Mouse (Mus musculus): ENCODE results near the gene Skap1.

DNA sequence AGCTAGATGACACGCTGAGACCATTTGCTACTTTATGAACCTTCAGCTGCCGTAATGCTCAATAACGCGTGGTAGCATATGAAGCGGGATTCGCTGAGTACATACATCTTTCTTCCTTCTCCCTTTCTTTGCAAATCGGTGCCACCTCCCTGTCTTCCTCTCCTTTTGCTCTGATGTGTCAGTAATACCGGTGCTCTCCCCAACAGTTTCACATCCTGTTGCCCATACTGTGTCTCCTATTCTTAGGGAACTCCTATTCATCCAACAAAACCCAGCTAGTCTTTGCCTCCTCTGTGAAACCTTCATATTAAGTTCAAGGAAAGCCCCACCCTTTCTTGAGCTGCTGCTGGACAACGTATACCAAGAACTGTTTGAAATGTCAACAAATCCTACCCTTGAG is 187.5 kb downstream of the Skap1 start:
- no peak for TF ChIP-seq CTCF (IDR thresholded peaks at IDR 0.05; ENCODE audit: borderline replicate concordance, insufficient read depth, low read depth, low read length)
- no peak for TF ChIP-seq POLR2A (IDR thresholded peaks at IDR 0.05; ENCODE audit: borderline replicate concordance, insufficient read depth, low read length)
